Mouse (Mus musculus) heart, postnatal 14 days (tissue): ENCODE measurements at regions not wholly inside any gene's neighbourhood (a gene's known extent, or its start where the extent isn't known, plus 50 kb on each side); places are given as distances from the start of the nearest gene placed in this dataset.
A peak's percentile ranks its signal among the peaks of the same experiment; 100 is the strongest.
"Not testable (repeated sequence)": the region's sequence is repeated elsewhere in the genome, so short reads cannot be mapped to it uniquely, and the experiment has no call there.

Experiments used
- DNase-seq, 2 experiments: peaks; one replicate each; pipeline ENCODE4 v3.0.0; 2021 to 2022
- intact Hi-C: fragments of 180-260 bp; cut with DNase I; formaldehyde crosslinking; loops from one replicate; pipeline ENCODE4 v1.15.1; 2025

- intact Hi-C loops = no loop called here
- no peak for DNase-seq
Observed at GRCm38 (mm10) chr6:25101761-25102160, 145.7 kb upstream of the Tmem229a start.

DNA sequence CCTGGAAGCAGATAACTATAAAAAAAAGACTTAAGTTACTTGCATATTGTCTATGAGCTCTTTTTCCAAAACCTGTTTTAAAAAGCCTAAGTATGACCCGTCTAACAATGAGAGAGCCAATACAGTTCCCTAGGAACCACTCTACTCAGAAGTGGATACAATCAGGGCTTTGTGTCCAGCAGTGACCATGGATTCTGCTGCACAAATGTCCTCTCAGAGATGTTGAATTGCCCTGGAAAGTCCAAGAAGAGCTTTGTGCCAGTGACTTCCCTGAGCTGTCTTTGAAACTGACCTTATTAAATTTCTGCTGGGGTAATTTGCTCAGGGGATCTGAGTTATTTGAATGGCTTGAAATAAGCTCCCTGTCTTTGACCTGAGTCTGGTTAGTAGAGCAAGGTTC is 131.1 kb upstream of the Tmem229a start:
- DNase-seq = no peak
- intact Hi-C loops = no loop called here

DNA sequence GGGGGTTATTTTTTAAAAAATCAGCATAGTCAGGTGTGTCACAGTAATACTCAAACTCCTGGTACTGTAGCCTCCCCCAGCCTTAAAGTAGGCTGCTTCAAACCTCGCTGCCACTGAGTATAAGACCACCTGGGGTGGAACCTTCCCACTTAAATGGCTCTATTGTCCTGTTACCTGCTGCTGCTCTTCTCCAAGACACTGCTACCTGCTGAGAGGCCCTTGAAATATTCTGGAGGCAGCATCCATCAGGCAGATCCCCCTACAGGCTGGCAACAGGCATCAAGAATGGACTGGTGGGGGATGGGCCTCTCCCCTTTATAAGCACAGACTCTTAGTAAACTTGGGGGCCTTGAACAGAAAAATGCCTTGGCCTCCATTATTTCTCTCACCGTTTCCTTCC is 129.8 kb upstream of the Tmem229a start:
- no peak for DNase-seq
- intact Hi-C loops = no loop called here

- DNase-seq, intact Hi-C loops: not testable (repeated sequence)
Observed at GRCm38 (mm10) chr6:25085296-25085695, 129.2 kb upstream of the Tmem229a start.

- intact Hi-C loops = no loop called here
- DNase-seq = no peak
Observed at GRCm38 (mm10) chr6:25065913-25066312, 109.8 kb upstream of the Tmem229a start.

DNA sequence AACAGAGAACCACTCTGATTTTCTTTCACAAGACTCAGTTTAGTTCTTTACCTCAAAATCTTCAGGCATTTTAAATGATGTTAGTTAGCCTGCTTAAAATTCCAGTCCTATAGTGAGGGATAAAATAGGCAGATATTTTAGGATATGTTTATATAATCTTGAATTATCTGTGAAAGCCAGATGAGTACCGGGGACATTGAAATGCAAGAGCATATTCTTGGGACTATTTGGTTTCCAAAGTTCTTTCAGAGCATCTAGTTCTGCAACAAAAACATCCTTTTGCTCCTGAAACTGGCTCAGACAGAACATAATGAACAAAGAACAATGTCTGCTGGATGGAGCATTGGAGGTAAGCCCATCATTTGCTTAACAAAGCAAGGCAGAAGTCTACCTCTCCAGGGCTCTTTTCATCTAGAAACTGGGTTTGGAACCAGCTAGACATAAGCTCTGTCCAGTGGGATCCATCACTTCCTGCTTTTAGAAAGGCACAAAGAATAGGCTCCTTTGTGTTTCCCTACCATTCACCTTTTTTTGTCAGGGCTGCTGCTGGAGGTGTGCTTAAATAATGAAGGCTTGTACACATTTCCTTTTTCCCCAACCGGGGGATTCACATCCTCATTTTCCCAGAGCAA is 76.9 kb upstream of the Tmem229a start:
- no peak for DNase-seq
- intact Hi-C loops = no loop called here

- intact Hi-C loops = loop anchor here (5.0 kb wide), 1 partner anchor 305 kb away; no protein-coding TSS in a partner anchor
- DNase-seq = no peak
Observed at GRCm38 (mm10) chr6:25026953-25027352, 70.9 kb upstream of the Tmem229a start.

DNA sequence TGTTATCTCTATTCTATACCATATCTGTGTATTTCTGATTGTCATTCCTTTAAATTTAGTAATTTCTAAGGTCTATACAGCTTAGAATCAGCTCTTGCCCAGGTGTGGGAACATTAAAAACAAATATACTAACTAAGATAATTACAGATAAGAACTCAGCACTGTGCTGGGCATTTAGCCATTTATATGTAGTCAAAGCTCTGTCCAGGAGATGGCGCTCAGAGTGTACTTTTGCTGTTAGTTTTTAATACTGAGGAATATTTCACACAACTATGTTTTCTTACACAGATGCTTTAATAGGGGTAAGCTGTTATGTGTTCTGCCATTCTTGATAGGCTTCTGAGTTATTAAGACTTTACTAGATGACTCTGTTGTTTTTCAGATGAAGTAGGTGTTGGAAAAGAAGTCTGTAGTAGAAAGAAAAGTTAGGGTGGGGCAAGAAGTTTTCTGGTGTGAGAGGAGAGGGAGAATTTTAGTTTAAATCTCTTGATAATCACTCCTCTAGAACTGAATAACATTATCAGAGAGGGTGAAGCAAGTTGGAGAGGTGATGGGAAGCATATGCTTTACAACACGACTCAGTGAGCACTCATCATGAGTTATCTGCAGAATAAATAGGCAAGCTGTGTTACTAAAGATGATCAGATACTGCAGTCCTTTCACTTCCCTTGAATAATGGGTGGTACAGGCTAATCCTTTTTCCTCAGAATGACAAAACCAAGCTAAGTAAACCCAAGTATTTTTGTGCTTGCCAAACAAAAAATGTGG is 64.1 kb upstream of the Tmem229a start:
- peak in 1 of 2 experiments; percentile 8 for DNase-seq
- intact Hi-C loops = loop anchor here (2.0 kb wide), 1 partner anchor 689 kb away; no protein-coding TSS in a partner anchor

GRCm38 (mm10) chr6:25013288-25013606 is 57.1 kb upstream of the Tmem229a start:
- DNase-seq = no peak
- intact Hi-C loops = no loop called here

- DNase-seq = no peak
- intact Hi-C loops = no loop called here
Observed at GRCm38 (mm10) chr6:25012376-25013287, 56.5 kb upstream of the Tmem229a start.

DNA sequence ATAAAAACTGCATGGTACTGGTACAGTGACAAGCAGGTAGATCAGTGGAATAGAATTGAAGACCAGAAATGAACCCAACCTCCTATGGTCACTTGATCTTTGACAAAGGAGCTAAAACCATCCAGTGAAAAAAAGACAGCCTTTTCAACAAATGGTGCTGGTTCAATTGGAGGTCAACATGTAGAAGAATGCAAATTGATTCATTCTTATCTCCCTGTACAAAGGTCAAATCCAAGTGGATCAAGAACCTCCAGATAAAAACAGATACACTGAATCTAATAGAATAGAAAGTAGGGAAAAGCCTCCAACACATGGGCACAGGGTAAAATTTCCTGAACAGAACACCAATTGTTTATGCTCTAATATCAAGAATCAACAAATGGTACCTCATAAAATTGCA is 52.8 kb upstream of the Tmem229a start:
- DNase-seq, intact Hi-C loops: not testable (repeated sequence)
